ENCODE assay signal across 8 mouse cellular contexts in genomic region chr13:9764646-9765536, GRCm38 (mm10). TPM values are rescaled to one million over a fixed set of nuclear protein-coding genes. Genes with fewer than 3 reads are reported as not detected.
DNase-seq lines count a peak whose midpoint lies in the region; ATAC-seq and TF ChIP-seq lines count a peak whose summit lies in the region.

TSS of gene Zmynd11 (minus strand) at chr13:9765330.

- no peaks in the 10 kb centered on the region for H3K36me3 ChIP-seq in hindbrain, embryonic 13.5 days

- peak within 1 kb of the TSS; percentile 78 for H3K4me2 ChIP-seq in hindbrain, embryonic 13.5 days

- no peak for DNase-seq in Patski (ENCODE audit: low read depth, low spot score)
- DNase-seq in cerebellum, postnatal 10 days = peak; percentile 78 to 79
- peak; percentile 57 to 60 for DNase-seq in frontal cortex, postnatal 36 days (ENCODE audit: low spot score in 2 of 2)
- DNase-seq in layer of hippocampus, postnatal 36 days = peak; percentile 50 to 63
- DNase-seq in lung, postnatal 4 days = peak; percentile 67 to 79
- peak; percentile 79 for DNase-seq in retina, postnatal 1 day
- DNase-seq in thymus, postnatal 4 days = peak; percentile 76

- in situ Hi-C loops in Patski (cut with MboI; ENCODE audit: low pct_unique_long_range_greater_than_20kb) = no loop called here

- H3K4me3 ChIP-seq in hindbrain, embryonic 13.5 days = peak within 1 kb of the TSS; percentile 97

- CTCF ChIA-PET in Patski (lab: Charles Lee) = interaction anchor here (1.3 kb wide), 1 partner anchor 60 kb away, joined by 3 read pairs; no protein-coding TSS in a partner anchor

- under 1% methylated on average over 67 of the region's 98 CpGs for WGBS in hindbrain, embryonic 13.5 days

- H3K4me1 ChIP-seq in hindbrain, embryonic 13.5 days (replicated peaks) = peaks cover 41% of the 10 kb centered on the region

- peak; percentile 41 for TF ChIP-seq CTCF in Patski (IDR thresholded peaks at IDR 0.05)

- H3K27me3 ChIP-seq in Patski = no peaks in the 10 kb centered on the region
- no peaks in the 10 kb centered on the region for H3K27me3 ChIP-seq in hindbrain, embryonic 13.5 days

- H3K9ac ChIP-seq in hindbrain, embryonic 13.5 days = peak within 1 kb of the TSS; percentile 100

- no peaks in the 10 kb centered on the region for H3K9me3 ChIP-seq in hindbrain, embryonic 13.5 days

- peak within 1 kb of the TSS; percentile 100 for H3K27ac ChIP-seq in hindbrain, embryonic 13.5 days

- POLR2A ChIA-PET in Patski (lab: Charles Lee) = interaction anchor here (0.6 kb wide), 1 partner anchor 83 kb away, joined by 3 read pairs; no protein-coding TSS in a partner anchor

- peak; percentile 81 for ATAC-seq in Patski
- peak; percentile 89 for ATAC-seq in hindbrain, embryonic 13.5 days (ENCODE audit: low FRiP score)

RNA-seq across cellular contexts. Expression of gene Zmynd11, which starts in this region (rescaled TPM):
- 108 TPM for polyA plus RNA-seq in Patski (2021)
- 142 and 145 TPM in 2 replicates for polyA plus RNA-seq in hindbrain, embryonic 13.5 days (2015; fragmentation: Nextera tagmentation; extraction: Ambion mirVana)
- total RNA-seq in layer of hippocampus, postnatal 36 days (2021) = 100 to 1,000 TPM; 277 to 302 TPM
